Mouse (Mus musculus) embryonic facial prominence, embryonic 14.5 days (tissue): ENCODE data around the gene Zdhhc24. TPM values are rescaled to one million over a fixed set of nuclear protein-coding genes. Genes with fewer than 3 reads are reported as not detected.
"Not testable (repeated sequence)": the region's sequence is repeated elsewhere in the genome, so short reads cannot be mapped to it uniquely, and the experiment has no call there.

ENCODE experiments used
- ATAC-seq: fragments of 200-750 bp; cut with Nextera tagmentation; 2 replicates; pipeline ENCODE4 v1.8.0; 2017; ENCODE audit warnings: low read depth, moderate number of reproducible peaks, moderate TSS enrichment
- DNase-seq: peaks from one replicate; pipeline ENCODE4 v3.0.0-alpha.2; 2015; ENCODE audit warnings: low spot score
- H3K27ac ChIP-seq: fragments of 300-500 bp; sonication (generic); replicated peaks from 2 replicates; pipeline ENCODE4 v1.5.1; 2014; ENCODE audit warnings: low read depth, mild to moderate bottlenecking, low read length, moderate library complexity
- H3K27me3 ChIP-seq: fragments of 300-500 bp; sonication (generic); replicated peaks from 2 replicates; pipeline ENCODE4 v1.6.1; 2014; ENCODE audit warnings: low read length; ENCODE audit not compliant: control insufficient read depth, insufficient read depth
- H3K36me3 ChIP-seq: fragments of 300-500 bp; sonication (generic); 2 replicates; pipeline ENCODE4 v1.6.1; 2014; ENCODE audit warnings: low read length, mixed read lengths; ENCODE audit not compliant: control insufficient read depth, insufficient read depth
- H3K4me1 ChIP-seq: fragments of 300-500 bp; sonication (generic); 2 replicates; pipeline ENCODE4 v1.6.1; 2014; ENCODE audit warnings: antibody characterized with exemption, low read length; ENCODE audit not compliant: control insufficient read depth, insufficient read depth
- H3K4me2 ChIP-seq: fragments of 300-500 bp; sonication (generic); 2 replicates; pipeline ENCODE4 v1.6.1; 2014; ENCODE audit warnings: low read depth, mild to moderate bottlenecking, low read length, moderate library complexity, mixed read lengths
- H3K4me3 ChIP-seq: fragments of 300-500 bp; sonication (generic); 2 replicates; pipeline ENCODE4 v1.5.1; 2014; ENCODE audit warnings: low read depth, mild to moderate bottlenecking, low read length
- H3K9ac ChIP-seq: fragments of 300-500 bp; sonication (generic); 2 replicates; pipeline ENCODE4 v1.6.1; 2014; ENCODE audit warnings: low read depth, mild to moderate bottlenecking, low read length, moderate library complexity, mixed read lengths
- H3K9me3 ChIP-seq: fragments of 300-500 bp; sonication (generic); 2 replicates; pipeline ENCODE4 v1.6.1; 2016; ENCODE audit warnings: low read length; ENCODE audit not compliant: control insufficient read depth
- WGBS: fragments of 180-500 bp; shearing (Covaris S2); extraction: QIAGEN DNeasy Blood & Tissue Kit; methylation state at CpG from one replicate; pipeline ENCODE4 v1.1.7; 2014; 5-methylcytosine and 5-hydroxymethylcytosine counted together
- polyA plus RNA-seq: library from polyadenylated mRNA; unstranded; fragments of >200 nt; fragmentation: Nextera tagmentation; extraction: Ambion mirVana; gene quantifications from 2 replicates; pipeline ENCODE4 v1.2.1, GENCODE M21; 2014

Zdhhc24 gene
- polyA plus RNA-seq, 1 experiment from 2014 or later: 8.6 TPM

DNA sequence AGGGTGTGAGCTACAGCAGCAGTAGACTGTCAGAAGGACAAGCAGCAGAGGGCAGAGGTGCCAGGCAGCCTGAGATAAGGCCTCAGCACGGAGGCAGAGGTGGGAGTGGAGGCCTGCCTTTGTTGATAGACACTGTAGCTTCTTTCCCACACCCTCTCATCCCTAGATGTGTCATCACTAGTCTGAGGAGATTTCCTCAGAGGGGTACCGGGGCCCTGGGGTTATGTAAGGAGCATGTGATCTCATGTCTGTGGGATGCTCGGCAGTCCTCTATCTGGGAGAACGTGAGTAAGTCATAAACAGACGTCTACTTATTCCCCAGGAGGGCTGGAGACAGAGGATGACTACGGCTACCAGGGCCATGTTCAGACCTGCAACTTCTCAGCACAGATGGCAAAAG is 19.4 kb upstream of the Zdhhc24 start:
- no peaks in the 10 kb centered on the region for H3K9me3 ChIP-seq
- 0 out of 2 replicates have a peak, but pooled peaks cover 7% of the 10 kb centered on the region for H3K4me1 ChIP-seq
- 63% methylated on average over 6 of the region's 6 CpGs for WGBS
- no peaks in the 10 kb centered on the region for H3K36me3 ChIP-seq
- ATAC-seq (no peak), DNase-seq (no peak)
- no peak overlapping the region for H3K4me3 ChIP-seq
- H3K4me2 ChIP-seq: no peak overlapping the region
- no peaks in the 10 kb centered on the region for H3K27me3 ChIP-seq
- no peak overlapping the region for H3K9ac ChIP-seq
- H3K27ac ChIP-seq: no peak overlapping the region

DNA sequence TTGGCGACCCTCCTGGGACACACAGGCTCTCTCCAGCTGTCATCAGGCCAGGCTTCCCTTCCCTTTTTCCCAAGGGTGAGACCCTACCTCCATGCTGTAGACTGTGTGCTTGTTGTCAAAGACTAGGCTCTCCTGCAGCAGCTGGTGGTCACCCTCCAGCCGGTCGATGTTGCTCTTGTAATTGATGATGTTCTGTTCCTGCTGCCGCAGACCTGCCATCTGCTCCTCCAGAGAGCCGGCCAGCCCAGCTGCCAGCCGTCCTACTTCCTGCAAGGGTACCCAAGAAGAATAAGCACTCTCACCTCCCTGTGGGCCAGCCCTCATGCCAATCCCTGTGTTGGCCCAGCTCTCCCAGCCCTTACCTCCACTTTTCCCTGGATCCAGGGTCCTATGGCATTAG is 15.4 kb upstream of the Zdhhc24 start:
- ATAC-seq (peak; percentile 30; the same call in 1 of the 2 replicates), DNase-seq (no peak)
- Histone ChIP-seq H3K9me3 (no peaks in the 10 kb centered on the region), H3K27me3 (no peaks in the 10 kb centered on the region; the same call in 1 of the 2 replicates), H3K9ac (no peak overlapping the region), H3K36me3 (no peaks in the 10 kb centered on the region), H3K4me1 (0 out of 2 replicates have a peak, but pooled peaks cover 7% of the 10 kb centered on the region), H3K27ac (no peak overlapping the region), H3K4me2 (no peak overlapping the region), H3K4me3 (no peak overlapping the region)
- 62% methylated on average over 6 of the region's 6 CpGs for WGBS

DNA sequence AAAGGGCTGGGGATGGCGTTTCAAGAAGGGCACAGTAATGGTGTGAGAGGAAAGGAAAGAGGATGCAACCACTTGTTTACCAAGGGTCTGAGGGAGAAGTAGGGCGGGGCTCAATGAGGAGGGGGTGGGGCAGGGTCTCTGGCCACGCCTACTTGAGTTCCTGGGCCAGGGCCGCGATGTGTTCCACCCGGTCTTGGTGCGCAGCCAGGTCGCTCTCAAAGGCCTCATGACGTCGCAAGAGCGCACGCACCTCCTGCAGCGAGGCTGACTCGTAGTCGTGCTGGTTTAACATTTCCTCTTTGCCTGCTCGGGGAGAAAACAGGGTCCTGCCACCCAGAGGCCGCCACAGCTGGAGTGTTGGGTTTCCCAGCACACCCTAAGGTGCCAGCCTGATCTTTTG is 13.3 kb upstream of the Zdhhc24 start:
- peak overlapping the region; percentile 39 for H3K4me2 ChIP-seq
- 7% methylated on average over 17 of the region's 17 CpGs for WGBS
- H3K36me3 ChIP-seq: no peaks in the 10 kb centered on the region
- H3K4me1 ChIP-seq: 0 out of 2 replicates have a peak, but pooled peaks cover 7% of the 10 kb centered on the region
- no peak overlapping the region for H3K9ac ChIP-seq
- H3K4me3 ChIP-seq: no peak overlapping the region
- DNase-seq (peak; percentile 61), ATAC-seq (no peak)
- H3K27me3 ChIP-seq: no peaks in the 10 kb centered on the region; the same call in 1 of the 2 replicates
- no peak overlapping the region for H3K27ac ChIP-seq
- no peaks in the 10 kb centered on the region for H3K9me3 ChIP-seq

DNA sequence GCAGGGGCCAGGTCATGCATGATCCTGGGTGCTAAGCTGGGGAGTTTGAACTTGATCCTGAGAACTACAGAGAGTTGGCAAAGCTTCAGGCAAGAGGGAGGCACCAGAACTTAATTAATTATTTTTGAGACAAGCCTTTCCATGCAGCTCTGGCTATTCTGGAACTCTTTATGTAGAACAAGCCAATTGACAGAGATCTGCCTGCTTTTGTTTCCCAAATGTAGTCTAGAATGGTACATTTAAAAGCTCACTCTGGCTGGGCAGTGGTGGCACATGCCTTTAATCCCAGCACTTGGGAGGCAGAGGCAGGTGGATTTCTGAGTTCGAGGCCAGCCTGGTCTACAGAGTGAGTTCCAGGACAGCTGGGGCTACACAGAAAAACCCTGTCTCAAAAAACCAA is 3.9 kb upstream of the Zdhhc24 start:
- H3K27ac ChIP-seq, DNase-seq, H3K9me3 ChIP-seq, ATAC-seq, H3K9ac ChIP-seq, H3K27me3 ChIP-seq, H3K4me2 ChIP-seq, H3K4me3 ChIP-seq, H3K36me3 ChIP-seq: not testable (repeated sequence)
- WGBS: 95% methylated on average over 1 of the region's 1 CpGs
- peaks cover 12% of the 10 kb centered on the region; the same call in 1 of the 2 replicates for H3K4me1 ChIP-seq

DNA sequence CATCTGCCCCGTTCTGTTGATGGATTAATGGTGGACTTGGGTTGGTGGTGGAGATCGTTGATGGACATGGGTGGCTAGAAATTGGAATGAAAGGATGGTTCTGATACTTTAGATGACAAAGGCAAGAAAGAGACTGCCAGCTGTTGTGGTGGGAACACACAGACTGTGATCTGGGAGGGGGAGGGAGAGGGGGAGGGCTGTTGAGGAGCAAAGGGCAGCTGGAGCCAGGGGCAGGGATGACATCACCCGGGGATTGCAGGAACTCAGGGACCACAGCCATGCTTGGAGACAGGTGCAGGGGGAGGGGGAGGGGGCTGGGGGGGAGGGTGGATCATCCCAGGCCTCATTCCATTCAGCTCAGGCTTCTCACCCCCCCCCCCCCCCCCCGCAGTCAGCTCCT is 2.2 kb upstream of the Zdhhc24 start:
- ATAC-seq: no peak

DNA sequence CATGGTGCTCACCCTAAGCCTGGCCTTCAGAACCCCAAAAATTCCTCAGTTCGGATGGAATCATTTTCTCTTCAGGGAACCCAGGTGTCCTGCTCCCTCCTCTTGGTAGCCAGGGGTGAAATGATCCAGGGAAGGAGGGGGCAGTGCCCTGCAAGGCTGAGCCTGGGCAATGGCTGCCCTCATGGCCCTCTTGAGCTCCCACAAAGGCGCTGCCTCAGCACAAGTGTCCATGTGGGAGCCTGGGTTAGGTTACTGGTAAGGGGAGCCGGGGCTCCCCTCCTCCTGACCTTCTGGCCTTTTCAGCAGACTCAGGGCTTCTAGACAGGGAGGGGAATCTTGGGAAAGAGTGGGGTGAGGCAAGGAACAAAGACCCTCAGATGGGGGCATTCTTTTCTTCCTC is 1.7 kb upstream of the Zdhhc24 start:
- 0 out of 2 replicates have a peak overlapping the region, but pooled peaks have one; percentile 6 for H3K9ac ChIP-seq
- no peaks in the 10 kb centered on the region for H3K27me3 ChIP-seq
- no peak overlapping the region for H3K27ac ChIP-seq
- no peaks in the 10 kb centered on the region for H3K9me3 ChIP-seq
- DNase-seq (no peak), ATAC-seq (no peak)
- peaks cover 12% of the 10 kb centered on the region; the same call in 1 of the 2 replicates for H3K4me1 ChIP-seq
- 0 out of 2 replicates have a peak overlapping the region, but pooled peaks have one; percentile 3 for H3K4me3 ChIP-seq
- 54% methylated on average over 3 of the region's 3 CpGs for WGBS
- H3K4me2 ChIP-seq: peak overlapping the region; percentile 83
- no peaks in the 10 kb centered on the region for H3K36me3 ChIP-seq

More for the DNA sequence above, 2.2 kb upstream of the Zdhhc24 start:
- Histone ChIP-seq H3K27ac (no peak overlapping the region), H3K36me3 (no peaks in the 10 kb centered on the region), H3K9ac (no peak overlapping the region), H3K27me3 (no peaks in the 10 kb centered on the region), H3K4me1 (peaks cover 12% of the 10 kb centered on the region; the same call in 1 of the 2 replicates), H3K9me3 (no peaks in the 10 kb centered on the region), H3K4me2 (peak overlapping the region; percentile 83; the same call in 1 of the 2 replicates), H3K4me3 (no peak overlapping the region)
- peak; percentile 63 for DNase-seq
- WGBS: 60% methylated on average over 3 of the region's 4 CpGs

DNA sequence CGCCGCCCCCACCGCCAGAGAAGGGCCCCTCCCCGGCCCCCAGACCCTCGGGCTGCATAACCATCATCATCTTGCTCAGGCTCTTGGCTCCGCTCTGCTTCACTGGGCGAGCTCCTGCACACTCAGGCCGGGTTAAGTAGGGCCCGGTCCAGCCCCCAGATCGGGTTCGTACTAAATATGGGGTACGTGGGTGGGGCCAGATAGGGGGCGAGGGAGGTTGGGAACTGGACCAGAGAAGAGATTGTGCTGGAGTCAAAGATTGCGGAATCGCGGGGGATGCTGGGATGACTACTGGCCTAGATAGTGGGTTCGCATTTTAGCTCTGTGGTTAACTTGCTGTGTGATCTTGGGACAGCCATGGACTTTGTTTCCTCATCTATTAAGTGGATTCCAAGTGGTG is 683 bp upstream of the Zdhhc24 start, which contains the start of gene Actn3:
TSS of gene Actn3 (minus strand) at position 125 of the 400 bp plus-strand sequence.
- Histone ChIP-seq H3K9ac (peak within 1 kb of the TSS; percentile 88), H3K27me3 (no peaks in the 10 kb centered on the region), H3K36me3 (no peaks in the 10 kb centered on the region), H3K4me1 (peaks cover 12% of the 10 kb centered on the region; the same call in 1 of the 2 replicates), H3K4me2 (peak within 1 kb of the TSS; percentile 83), H3K9me3 (no peaks in the 10 kb centered on the region), H3K27ac (peak within 1 kb of the TSS; percentile 64; the same call in 1 of the 2 replicates), H3K4me3 (peak within 1 kb of the TSS; percentile 95)
- ATAC-seq (peak; percentile 10; the same call in 1 of the 2 replicates), DNase-seq (peak; percentile 52)
- WGBS: 5% methylated on average over 15 of the region's 17 CpGs

DNA sequence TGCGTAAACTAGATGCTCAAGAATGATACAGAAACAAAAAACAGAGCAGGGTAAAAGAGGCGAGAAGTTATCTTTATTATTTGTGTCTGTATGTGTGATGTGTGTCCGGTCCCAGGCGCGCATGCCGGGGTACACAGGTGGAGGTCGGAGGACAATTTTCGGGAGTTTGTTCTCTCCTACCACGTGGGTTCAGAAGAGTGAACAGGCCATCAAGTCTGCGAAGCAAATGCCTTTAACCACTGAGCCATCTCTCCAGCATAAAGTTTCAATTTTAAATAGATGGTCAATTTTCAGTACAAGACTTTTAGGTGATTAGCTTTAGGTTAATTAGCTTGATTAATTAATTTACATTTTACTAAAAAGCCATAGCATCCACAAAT is 846 bp downstream of the Zdhhc24 start:
- Histone ChIP-seq H3K4me1 (peaks cover 12% of the 10 kb centered on the region; the same call in 1 of the 2 replicates), H3K9ac (peak overlapping the region; percentile 88), H3K4me2 (peak overlapping the region; percentile 83), H3K36me3 (no peaks in the 10 kb centered on the region), H3K27me3 (no peaks in the 10 kb centered on the region), H3K9me3 (no peaks in the 10 kb centered on the region), H3K27ac (no peak overlapping the region), H3K4me3 (peak overlapping the region; percentile 95)
- 47% methylated on average over 10 of the region's 10 CpGs for WGBS
- DNase-seq (no peak), ATAC-seq (no peak)

DNA sequence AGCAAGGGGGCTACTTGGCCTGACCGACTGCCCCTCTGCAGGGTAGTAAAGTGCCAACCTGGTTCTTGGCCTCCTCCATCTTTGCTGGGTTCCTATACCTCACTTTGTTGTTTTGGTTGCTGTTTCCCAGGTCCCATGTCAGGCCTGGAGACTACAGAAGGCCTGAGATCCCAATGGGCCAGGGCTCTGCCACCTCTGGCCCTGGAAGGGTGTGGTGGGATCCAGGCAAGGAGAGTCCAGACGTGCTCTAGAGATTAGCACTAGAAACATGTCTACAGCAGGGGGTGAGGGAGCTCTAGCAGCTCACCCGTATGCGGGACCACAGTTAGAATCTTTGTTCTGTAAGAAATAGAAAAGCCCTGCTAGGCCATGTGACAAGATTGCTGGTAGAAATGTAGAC is 5.5 kb downstream of the Zdhhc24 start:
- WGBS: 87% methylated on average over 4 of the region's 4 CpGs
- H3K4me1 ChIP-seq: 0 out of 2 replicates have a peak, but pooled peaks cover 3% of the 10 kb centered on the region

More for the DNA sequence above, 5.5 kb downstream of the Zdhhc24 start:
- ATAC-seq: no peak
- Histone ChIP-seq H3K9ac (no peak overlapping the region), H3K9me3 (no peaks in the 10 kb centered on the region), H3K36me3 (no peaks in the 10 kb centered on the region), H3K27me3 (no peaks in the 10 kb centered on the region), H3K4me3 (no peak overlapping the region), H3K27ac (no peak overlapping the region), H3K4me2 (no peak overlapping the region)
- no peak for DNase-seq
